Mouse (Mus musculus): ENCODE data around the gene Agbl5. TPM values are rescaled to one million over a fixed set of nuclear protein-coding genes. Genes with fewer than 3 reads are reported as not detected.

The Agbl5 gene
- polyA plus RNA-seq, 1 experiment from 2014 or later, result 6.9 TPM

DNA sequence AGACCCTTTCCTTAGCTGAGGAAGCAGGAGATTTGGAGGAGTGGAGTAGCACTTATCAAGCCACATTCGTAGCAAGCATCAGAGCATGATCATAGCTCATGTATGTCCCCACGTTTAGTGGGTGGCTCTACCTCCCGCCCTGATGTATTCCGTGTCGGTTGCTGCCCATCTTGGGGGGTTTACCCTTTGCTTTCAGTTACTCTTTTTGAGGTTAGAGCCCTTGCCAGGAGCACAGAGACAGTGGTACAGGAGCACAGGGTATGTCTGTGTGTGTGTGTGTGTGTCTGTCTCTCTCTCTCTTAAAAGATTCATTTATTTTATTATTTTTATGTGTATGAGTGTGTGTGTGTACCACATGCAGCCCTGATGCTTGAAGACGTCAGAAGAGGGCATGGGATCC lies 34.6 kb downstream of the Agbl5 start:
- TF ChIP-seq EP300 (optimal IDR thresholded peaks at IDR 0.05) (no peak), CTCF (IDR thresholded peaks at IDR 0.05; ENCODE audit: low read depth) (no peak)
- no peaks in the 10 kb centered on the region for H3K9me3 ChIP-seq (ENCODE audit: control insufficient read depth, low read length)
- peaks cover 5% of the 10 kb centered on the region for H3K36me3 ChIP-seq (ENCODE audit: control insufficient read depth, insufficient read depth, low read length)
- H3K27me3 ChIP-seq (ENCODE audit: control insufficient read depth, insufficient read depth, low read length), result no peaks in the 10 kb centered on the region
- ATAC-seq (ENCODE audit: low FRiP score, low TSS enrichment) (no peak), DNase-seq (ENCODE audit: low spot score) (no peak)
- no peak overlapping the region for H3K9ac ChIP-seq (ENCODE audit: low read length)
- H3K4me2 ChIP-seq (replicated peaks; ENCODE audit: low read depth), result no peak overlapping the region
- 71% methylated on average over 6 of the region's 6 CpGs for WGBS
- H3K4me3 ChIP-seq (ENCODE audit: low read depth, low read length), result no peak overlapping the region
- H3K27ac ChIP-seq (replicated peaks), result no peak overlapping the region
- H3K4me1 ChIP-seq (replicated peaks; ENCODE audit: control insufficient read depth, insufficient read depth), result no peaks in the 10 kb centered on the region

DNA sequence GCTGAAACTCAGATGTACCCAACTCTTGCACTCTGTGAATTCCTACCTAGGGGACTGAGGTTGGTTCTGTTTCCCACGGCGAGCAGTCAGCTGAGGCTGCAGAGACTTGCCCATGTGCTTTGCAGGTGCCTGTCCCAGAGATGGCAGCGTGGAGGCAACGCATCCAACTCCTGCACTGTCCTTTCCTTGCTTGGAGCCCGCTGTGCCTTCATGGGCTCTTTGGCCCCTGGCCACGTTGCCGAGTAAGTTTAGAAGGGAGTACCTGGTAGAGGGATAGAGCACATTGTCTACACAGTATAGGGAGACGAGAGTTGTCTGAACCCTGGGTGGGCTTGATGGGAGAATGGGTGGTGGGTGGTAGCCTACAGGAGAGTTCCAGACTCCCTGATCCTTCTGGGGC lies 36.1 kb downstream of the Agbl5 start:
- no peaks in the 10 kb centered on the region for H3K27me3 ChIP-seq (ENCODE audit: control insufficient read depth, insufficient read depth, low read length)
- no peak overlapping the region for H3K4me2 ChIP-seq (replicated peaks; ENCODE audit: low read depth)
- no peaks in the 10 kb centered on the region for H3K36me3 ChIP-seq (ENCODE audit: control insufficient read depth, insufficient read depth, low read length)
- no peak overlapping the region for H3K9ac ChIP-seq (ENCODE audit: low read length)
- H3K4me1 ChIP-seq (replicated peaks; ENCODE audit: control insufficient read depth, insufficient read depth), result no peaks in the 10 kb centered on the region
- DNase-seq (ENCODE audit: low spot score) (no peak), ATAC-seq (ENCODE audit: low FRiP score, low TSS enrichment) (no peak)
- no peaks in the 10 kb centered on the region for H3K9me3 ChIP-seq (ENCODE audit: control insufficient read depth, low read length)
- WGBS, result 81% methylated on average over 8 of the region's 8 CpGs
- TF ChIP-seq EP300 (optimal IDR thresholded peaks at IDR 0.05) (no peak), CTCF (IDR thresholded peaks at IDR 0.05; ENCODE audit: low read depth) (no peak)
- H3K4me3 ChIP-seq (ENCODE audit: low read depth, low read length), result no peak overlapping the region
- H3K27ac ChIP-seq (replicated peaks), result no peak overlapping the region

DNA sequence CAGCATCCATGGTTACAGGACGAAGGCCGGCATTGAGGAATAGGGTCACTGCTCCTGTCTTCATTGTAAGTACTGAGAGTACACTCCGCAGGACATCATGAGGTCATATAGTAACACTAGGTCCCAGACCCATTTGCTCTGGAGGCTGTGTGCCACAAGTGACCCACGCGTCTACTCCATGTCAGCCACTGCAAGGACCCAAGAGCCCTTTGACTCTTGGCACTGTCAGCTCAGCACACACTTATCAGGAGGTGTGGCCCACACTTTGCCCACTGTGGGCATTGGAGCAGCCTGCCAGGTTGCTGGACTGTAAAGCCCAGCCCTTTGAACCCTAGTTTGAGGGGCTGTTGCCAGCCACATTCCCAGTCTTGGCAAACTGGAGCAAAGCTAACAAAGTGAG lies 36.7 kb downstream of the Agbl5 start:
- Histone ChIP-seq H3K27me3 (ENCODE audit: control insufficient read depth, insufficient read depth, low read length) (no peaks in the 10 kb centered on the region), H3K9ac (ENCODE audit: low read length) (no peak overlapping the region), H3K9me3 (ENCODE audit: control insufficient read depth, low read length) (no peaks in the 10 kb centered on the region), H3K4me2 (replicated peaks; ENCODE audit: low read depth) (no peak overlapping the region), H3K36me3 (ENCODE audit: control insufficient read depth, insufficient read depth, low read length) (no peaks in the 10 kb centered on the region), H3K4me3 (ENCODE audit: low read depth, low read length) (no peak overlapping the region), H3K4me1 (replicated peaks; ENCODE audit: control insufficient read depth, insufficient read depth) (no peaks in the 10 kb centered on the region), H3K27ac (replicated peaks) (no peak overlapping the region)
- TF ChIP-seq EP300 (optimal IDR thresholded peaks at IDR 0.05) (no peak), CTCF (IDR thresholded peaks at IDR 0.05; ENCODE audit: low read depth) (no peak)
- DNase-seq (ENCODE audit: low spot score) (no peak), ATAC-seq (ENCODE audit: low FRiP score, low TSS enrichment) (no peak)
- 95% methylated on average over 5 of the region's 5 CpGs for WGBS

DNA sequence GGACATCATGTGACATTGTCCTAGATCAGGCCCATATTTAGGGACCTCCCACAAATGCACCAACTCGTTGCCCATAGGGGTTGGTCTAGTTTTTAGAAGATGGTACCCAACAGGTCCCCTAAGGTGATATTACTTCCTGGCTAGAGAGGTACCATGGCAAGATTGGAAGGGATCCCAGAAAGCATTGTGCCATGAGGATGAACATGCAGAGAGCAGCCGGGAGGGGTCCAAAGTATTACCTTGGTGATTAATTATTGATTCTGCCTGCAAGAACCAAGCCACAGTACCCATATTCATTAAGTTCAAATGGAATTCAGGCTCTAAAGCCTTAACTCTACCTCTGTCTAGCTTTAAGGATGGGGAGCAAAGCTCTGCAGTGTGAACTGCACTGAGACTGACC lies 37.6 kb downstream of the Agbl5 start:
- Histone ChIP-seq H3K9ac (ENCODE audit: low read length) (no peak overlapping the region), H3K4me1 (replicated peaks; ENCODE audit: control insufficient read depth, insufficient read depth) (no peaks in the 10 kb centered on the region), H3K27me3 (ENCODE audit: control insufficient read depth, insufficient read depth, low read length) (no peaks in the 10 kb centered on the region), H3K36me3 (ENCODE audit: control insufficient read depth, insufficient read depth, low read length) (no peaks in the 10 kb centered on the region), H3K9me3 (ENCODE audit: control insufficient read depth, low read length) (no peaks in the 10 kb centered on the region), H3K27ac (replicated peaks) (no peak overlapping the region), H3K4me2 (replicated peaks; ENCODE audit: low read depth) (no peak overlapping the region), H3K4me3 (ENCODE audit: low read depth, low read length) (no peak overlapping the region)
- TF ChIP-seq CTCF (IDR thresholded peaks at IDR 0.05; ENCODE audit: low read depth) (no peak), EP300 (optimal IDR thresholded peaks at IDR 0.05) (no peak)
- no peak for DNase-seq (ENCODE audit: low spot score)
- no peak for ATAC-seq (ENCODE audit: low FRiP score, low TSS enrichment)
- WGBS, result 79% methylated on average over 2 of the region's 2 CpGs

DNA sequence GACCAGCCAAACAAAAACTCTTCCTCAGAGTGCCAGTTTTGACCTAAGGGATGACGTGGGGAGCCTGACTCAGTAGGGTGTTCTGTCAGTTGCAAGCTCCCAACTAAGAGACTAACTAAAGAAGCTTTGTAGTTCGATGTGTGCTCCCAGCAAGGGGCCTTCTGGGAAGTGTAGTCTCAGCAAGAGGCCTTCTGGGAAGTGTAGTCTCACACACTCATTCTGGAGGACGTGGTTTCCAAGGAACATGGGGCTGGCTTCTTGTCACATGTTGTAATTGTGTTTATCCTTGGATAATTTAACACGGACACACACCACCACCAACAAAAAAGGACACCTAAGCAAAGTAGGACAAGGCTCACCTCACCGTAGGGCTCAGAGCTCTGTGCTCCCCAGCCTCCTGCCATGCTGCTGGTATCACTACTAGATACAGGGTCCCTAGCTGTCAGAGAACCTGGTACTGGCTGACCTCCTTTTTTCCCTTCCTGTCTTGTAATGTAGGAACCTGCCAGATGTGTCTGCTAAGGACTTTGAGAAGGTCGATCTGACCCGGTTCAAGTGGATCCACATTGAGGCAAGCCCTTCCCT lies 39.5 kb downstream of the Agbl5 start:
- H3K4me2 ChIP-seq (replicated peaks; ENCODE audit: low read depth), result no peak overlapping the region
- no peak for DNase-seq (ENCODE audit: low spot score)

DNA sequence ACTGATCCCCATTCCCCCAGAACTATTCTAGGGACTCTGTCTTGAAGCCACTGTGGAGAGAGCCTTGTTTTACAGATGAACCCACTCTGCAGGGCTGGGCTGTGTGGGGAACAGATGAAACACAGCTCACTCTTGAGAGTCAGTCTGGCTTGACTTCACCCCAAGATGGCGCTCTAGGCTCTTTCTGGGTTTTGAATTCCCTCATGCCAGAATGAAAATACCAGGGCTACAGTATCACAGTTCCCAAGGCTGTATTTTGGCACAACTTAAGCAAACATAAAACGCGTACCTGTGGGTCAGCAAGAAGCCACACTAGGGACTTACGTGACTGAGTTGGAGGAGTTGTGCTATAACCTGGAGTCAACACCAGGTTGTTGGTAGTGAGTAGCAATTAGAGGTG lies 41.6 kb downstream of the Agbl5 start:
- peak; percentile 82 for DNase-seq (ENCODE audit: low spot score)
- ATAC-seq (ENCODE audit: low FRiP score, low TSS enrichment), result peak; percentile 36; the same call in 1 of the 2 replicates
- Histone ChIP-seq H3K4me2 (replicated peaks; ENCODE audit: low read depth) (no peak overlapping the region), H3K4me3 (ENCODE audit: low read depth, low read length) (no peak overlapping the region), H3K9ac (ENCODE audit: low read length) (no peak overlapping the region), H3K4me1 (replicated peaks; ENCODE audit: control insufficient read depth, insufficient read depth) (no peaks in the 10 kb centered on the region), H3K9me3 (ENCODE audit: control insufficient read depth, low read length) (no peaks in the 10 kb centered on the region), H3K27ac (replicated peaks) (no peak overlapping the region), H3K27me3 (ENCODE audit: control insufficient read depth, insufficient read depth, low read length) (no peaks in the 10 kb centered on the region), H3K36me3 (ENCODE audit: control insufficient read depth, insufficient read depth, low read length) (no peaks in the 10 kb centered on the region)
- 33% methylated on average over 4 of the region's 4 CpGs for WGBS
- TF ChIP-seq CTCF (IDR thresholded peaks at IDR 0.05; ENCODE audit: low read depth) (peak; percentile 86), EP300 (optimal IDR thresholded peaks at IDR 0.05) (no peak)

More for the DNA sequence above, 39.5 kb downstream of the Agbl5 start:
- H3K9me3 ChIP-seq (ENCODE audit: control insufficient read depth, low read length), result no peaks in the 10 kb centered on the region
- no peak overlapping the region for H3K9ac ChIP-seq (ENCODE audit: low read length)
- no peak for TF ChIP-seq EP300 (optimal IDR thresholded peaks at IDR 0.05)
- TF ChIP-seq CTCF (IDR thresholded peaks at IDR 0.05; ENCODE audit: low read depth), result no peak
- no peak overlapping the region for H3K27ac ChIP-seq (replicated peaks)
- peak; percentile 45; the same call in 1 of the 2 replicates for ATAC-seq (ENCODE audit: low FRiP score, low TSS enrichment)
- 42% methylated on average over 7 of the region's 7 CpGs for WGBS
- H3K4me1 ChIP-seq (replicated peaks; ENCODE audit: control insufficient read depth, insufficient read depth), result no peaks in the 10 kb centered on the region
- H3K27me3 ChIP-seq (ENCODE audit: control insufficient read depth, insufficient read depth, low read length), result no peaks in the 10 kb centered on the region
- H3K36me3 ChIP-seq (ENCODE audit: control insufficient read depth, insufficient read depth, low read length), result no peaks in the 10 kb centered on the region
- no peak overlapping the region for H3K4me3 ChIP-seq (ENCODE audit: low read depth, low read length)
